Mouse (Mus musculus) heart, embryonic 11.5 days (tissue): ENCODE measurements around the gene Trip10. TPM values are rescaled to one million over a fixed set of nuclear protein-coding genes. Genes with fewer than 3 reads are reported as not detected.

ENCODE experiments used
- ATAC-seq: fragments of 200-750 bp; cut with Nextera tagmentation; replicated peaks from 2 replicates; pipeline ENCODE4 v1.8.0; 2017; ENCODE audit warnings: moderate library complexity; ENCODE audit not compliant: insufficient number of reproducible peaks, low FRiP score, low TSS enrichment
- H3K27ac ChIP-seq: fragments of 300-500 bp; sonication (generic); 2 replicates; pipeline ENCODE4 v1.5.1; 2014; ENCODE audit warnings: mild to moderate bottlenecking, low read depth, low read length
- H3K27me3 ChIP-seq: fragments of 300-500 bp; sonication (generic); 2 replicates; pipeline ENCODE4 v1.6.1; 2014; ENCODE audit warnings: mild to moderate bottlenecking, low read length, mixed read lengths; ENCODE audit not compliant: control insufficient read depth, insufficient read depth
- H3K36me3 ChIP-seq: fragments of 300-500 bp; sonication (generic); 2 replicates; pipeline ENCODE4 v1.6.1; 2014; ENCODE audit warnings: mild to moderate bottlenecking, low read length, moderate library complexity, mixed read lengths; ENCODE audit not compliant: control insufficient read depth, insufficient read depth
- H3K4me1 ChIP-seq: fragments of 300-500 bp; sonication (generic); 2 replicates; pipeline ENCODE4 v1.6.1; 2014; ENCODE audit warnings: low read length; ENCODE audit not compliant: control insufficient read depth, insufficient read depth
- H3K4me2 ChIP-seq: fragments of 300-500 bp; sonication (generic); 2 replicates; pipeline ENCODE4 v1.6.1; 2014; ENCODE audit warnings: mild to moderate bottlenecking, moderate library complexity
- H3K4me3 ChIP-seq: fragments of 300-500 bp; sonication (generic); 2 replicates; pipeline ENCODE4 v1.5.1; 2014; ENCODE audit warnings: low read depth, low read length
- H3K9ac ChIP-seq: fragments of 300-500 bp; sonication (generic); 2 replicates; pipeline ENCODE4 v1.6.1; 2014; ENCODE audit warnings: mild to moderate bottlenecking, low read depth, low read length, moderate library complexity
- H3K9me3 ChIP-seq: fragments of 300-500 bp; sonication (generic); replicated peaks from 2 replicates; pipeline ENCODE4 v1.6.1; 2016; ENCODE audit warnings: low read length; ENCODE audit not compliant: control insufficient read depth
- WGBS: fragments of 180-500 bp; shearing (Covaris S2); extraction: QIAGEN DNeasy Blood & Tissue Kit; methylation state at CpG from one replicate; pipeline ENCODE4 v1.1.7; 2014; ENCODE audit not compliant: insufficient replicate concordance; 5-methylcytosine and 5-hydroxymethylcytosine counted together
- polyA plus RNA-seq: library from polyadenylated mRNA; unstranded; fragments of >200 nt; fragmentation: Nextera tagmentation; extraction: Ambion mirVana; gene quantifications from 2 replicates; pipeline ENCODE4 v1.2.1, GENCODE M21; 2014

The Trip10 gene
- polyA plus RNA-seq, 1 experiment from 2014 or later: 35.1 TPM

- WGBS: 31% methylated on average over 11 of the region's 11 CpGs
- no peaks in the 10 kb centered on the region for H3K36me3 ChIP-seq
- H3K9me3 ChIP-seq: no peaks in the 10 kb centered on the region
- no peak overlapping the region for H3K4me2 ChIP-seq
- no peak for ATAC-seq
- peaks cover 8% of the 10 kb centered on the region; the same call in 1 of the 2 replicates for H3K27me3 ChIP-seq
- H3K27ac ChIP-seq: no peak overlapping the region
- no peak overlapping the region for H3K4me3 ChIP-seq
- no peaks in the 10 kb centered on the region for H3K4me1 ChIP-seq
- no peak overlapping the region for H3K9ac ChIP-seq
These were observed 29.9 kb upstream of the Trip10 start for GRCm38 (mm10) chr17:57219167-57219883.

GRCm38 (mm10) chr17:57219884-57220207 is 29.4 kb upstream of the Trip10 start:
- Histone ChIP-seq H3K4me3 (no peak overlapping the region), H3K9ac (no peak overlapping the region), H3K4me2 (no peak overlapping the region), H3K36me3 (no peaks in the 10 kb centered on the region), H3K27me3 (peaks cover 11% of the 10 kb centered on the region), H3K27ac (no peak overlapping the region), H3K9me3 (no peaks in the 10 kb centered on the region), H3K4me1 (no peaks in the 10 kb centered on the region)
- WGBS: 25% methylated on average over 3 of the region's 3 CpGs
- no peak for ATAC-seq

GRCm38 (mm10) chr17:57221911-57222310 is 27.3 kb upstream of the Trip10 start:
- Histone ChIP-seq H3K4me2 (no peak overlapping the region), H3K4me1 (no peaks in the 10 kb centered on the region)
- WGBS: 51% methylated on average over 4 of the region's 4 CpGs

GRCm38 (mm10) chr17:57223313-57223712 is 25.9 kb upstream of the Trip10 start:
- no peak for ATAC-seq
- no peaks in the 10 kb centered on the region for H3K36me3 ChIP-seq
- H3K4me3 ChIP-seq: no peak overlapping the region
- peaks cover 9% of the 10 kb centered on the region for H3K27me3 ChIP-seq
- H3K27ac ChIP-seq: no peak overlapping the region
- H3K9me3 ChIP-seq: no peaks in the 10 kb centered on the region
- 62% methylated on average over 9 of the region's 9 CpGs for WGBS
- H3K4me2 ChIP-seq: no peak overlapping the region
- no peak overlapping the region for H3K9ac ChIP-seq
- no peaks in the 10 kb centered on the region for H3K4me1 ChIP-seq

More at GRCm38 (mm10) chr17:57221911-57222310, 27.3 kb upstream of the Trip10 start:
- no peaks in the 10 kb centered on the region for H3K9me3 ChIP-seq
- no peak overlapping the region for H3K4me3 ChIP-seq
- no peaks in the 10 kb centered on the region for H3K36me3 ChIP-seq
- no peak overlapping the region for H3K27ac ChIP-seq
- no peak for ATAC-seq
- peaks cover 9% of the 10 kb centered on the region for H3K27me3 ChIP-seq
- H3K9ac ChIP-seq: no peak overlapping the region

GRCm38 (mm10) chr17:57227468-57227867 is 21.8 kb upstream of the Trip10 start:
- Histone ChIP-seq H3K4me1 (no peaks in the 10 kb centered on the region), H3K4me3 (no peak overlapping the region), H3K9me3 (no peaks in the 10 kb centered on the region), H3K36me3 (no peaks in the 10 kb centered on the region), H3K27me3 (peaks cover 9% of the 10 kb centered on the region), H3K9ac (no peak overlapping the region), H3K4me2 (no peak overlapping the region), H3K27ac (no peak overlapping the region)
- 73% methylated on average over 2 of the region's 2 CpGs for WGBS
- ATAC-seq: no peak

DNA sequence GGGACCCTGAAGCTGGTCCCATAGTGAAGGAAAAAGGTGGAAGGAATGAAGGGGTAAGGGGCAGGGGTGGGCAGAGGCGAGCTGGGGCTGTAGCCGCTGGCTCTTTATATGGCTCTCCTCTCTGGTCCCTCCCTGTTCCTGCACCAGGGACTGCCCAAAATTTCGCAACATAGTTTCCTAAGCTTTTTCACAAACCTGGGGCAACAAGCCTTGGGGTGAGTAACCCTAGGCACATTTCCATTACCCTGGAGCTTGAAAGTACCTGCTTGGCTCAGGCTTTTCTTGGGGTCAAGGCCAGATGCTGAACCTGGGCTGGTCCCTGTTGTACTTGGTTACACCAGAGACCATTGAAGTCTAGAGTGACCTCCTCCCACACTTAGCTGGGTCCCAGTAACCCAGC is 21.2 kb upstream of the Trip10 start, which contains the start of gene C3:
Gene C3 (minus strand): TSS at position 123 of the 400 bp plus-strand sequence.
- H3K4me1 ChIP-seq: no peaks in the 10 kb centered on the region
- H3K4me2 ChIP-seq: no peak within 1 kb of the TSS
- no peak for ATAC-seq
- no peak within 1 kb of the TSS for H3K27ac ChIP-seq
- 74% methylated on average over 3 of the region's 3 CpGs for WGBS
- peaks cover 9% of the 10 kb centered on the region for H3K27me3 ChIP-seq
- H3K9me3 ChIP-seq: no peaks in the 10 kb centered on the region
- no peak within 1 kb of the TSS for H3K4me3 ChIP-seq
- H3K9ac ChIP-seq: no peak within 1 kb of the TSS
- no peaks in the 10 kb centered on the region for H3K36me3 ChIP-seq

DNA sequence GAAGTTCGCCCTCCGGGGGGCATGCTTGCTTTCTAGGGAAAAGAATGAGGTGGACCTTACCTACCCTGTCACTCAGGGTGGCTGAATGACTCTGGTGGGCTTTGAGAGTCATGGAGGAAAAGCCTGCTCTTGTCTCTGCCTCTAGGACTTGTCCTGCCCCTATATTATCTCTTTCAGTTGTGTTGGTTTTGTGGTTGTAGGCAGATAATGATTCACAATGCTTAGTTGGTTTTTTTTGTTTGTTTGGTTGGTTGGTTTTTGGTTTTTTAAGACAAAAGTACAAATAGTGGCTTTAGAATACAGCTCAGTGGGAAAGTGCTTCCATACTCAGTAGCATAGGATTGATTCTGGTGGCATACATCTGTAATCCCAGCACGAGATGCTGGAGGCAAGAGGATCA is 20.4 kb upstream of the Trip10 start:
- Histone ChIP-seq H3K4me2 (no peak overlapping the region), H3K36me3 (no peaks in the 10 kb centered on the region), H3K4me3 (no peak overlapping the region), H3K9ac (no peak overlapping the region), H3K27me3 (peaks cover 5% of the 10 kb centered on the region), H3K27ac (no peak overlapping the region), H3K4me1 (no peaks in the 10 kb centered on the region), H3K9me3 (no peaks in the 10 kb centered on the region)
- ATAC-seq: no peak
- WGBS: 67% methylated on average over 3 of the region's 3 CpGs

GRCm38 (mm10) chr17:57229851-57230727 is 19.2 kb upstream of the Trip10 start:
- no peak overlapping the region for H3K4me3 ChIP-seq
- WGBS: 74% methylated on average over 15 of the region's 15 CpGs
- H3K27ac ChIP-seq: no peak overlapping the region
- peaks cover 4% of the 10 kb centered on the region; the same call in 1 of the 2 replicates for H3K36me3 ChIP-seq
- H3K9ac ChIP-seq: no peak overlapping the region
- H3K27me3 ChIP-seq: no peaks in the 10 kb centered on the region
- H3K4me2 ChIP-seq: no peak overlapping the region
- H3K4me1 ChIP-seq: no peaks in the 10 kb centered on the region
- no peak for ATAC-seq
- no peaks in the 10 kb centered on the region for H3K9me3 ChIP-seq
